Mouse (Mus musculus) myocyte (in vitro differentiated cells): ENCODE data around the gene Isoc2a. TPM values are rescaled to one million over a fixed set of nuclear protein-coding genes. Genes with fewer than 3 reads are reported as not detected.
"Not testable (repeated sequence)": the region's sequence is repeated elsewhere in the genome, so short reads cannot be mapped to it uniquely, and the experiment has no call there.

Experiments
- H3K27me3 ChIP-seq: one replicate; pipeline ENCODE4 v1.6.1; 2011; ENCODE audit not compliant: control insufficient read depth, insufficient read depth, insufficient read length
- H3K36me3 ChIP-seq: one replicate; pipeline ENCODE4 v1.6.1; 2011; ENCODE audit not compliant: control insufficient read depth, insufficient read depth
- H3K4me2 ChIP-seq: one replicate; pipeline ENCODE4 v1.6.1; 2011; ENCODE audit warnings: low read depth, control low read depth
- H3K4me3 ChIP-seq: one replicate; pipeline ENCODE4 v1.5.1; 2011; ENCODE audit warnings: mild to moderate bottlenecking, control low read depth, moderate library complexity
- H3K79me2 ChIP-seq: one replicate; pipeline ENCODE4 v1.6.1; 2011; ENCODE audit not compliant: control insufficient read depth, insufficient read depth
- H3ac ChIP-seq: one replicate; pipeline ENCODE4 v1.6.1; 2011; ENCODE audit not compliant: control insufficient read depth, insufficient read length
- CEBPB ChIP-seq: IDR thresholded peaks from 2 replicates; pipeline ENCODE4 v1.6.1; 2011; ENCODE audit warnings: mild to moderate bottlenecking, moderate library complexity; ENCODE audit not compliant: poor library complexity, insufficient read depth, severe bottlenecking
- E2F4 ChIP-seq: IDR thresholded peaks from one replicate; pipeline ENCODE4 v1.6.1; 2011; ENCODE audit warnings: mild to moderate bottlenecking, control low read depth, moderate library complexity; ENCODE audit not compliant: insufficient read depth
- MAX ChIP-seq: IDR thresholded peaks from one replicate; pipeline ENCODE4 v1.6.1; 2011; ENCODE audit warnings: low read depth, mild to moderate bottlenecking, control low read depth
- MYOD1 ChIP-seq, 3 experiments: IDR thresholded peaks; one replicate each; pipeline ENCODE4 v1.6.1; 2011; ENCODE audit warnings: control low read depth in 2 of 3, low read depth in 2 of 3, mild to moderate bottlenecking in 2 of 3, moderate library complexity in 1 of 3; ENCODE audit not compliant: insufficient read length in 2 of 3, control insufficient read depth in 1 of 3
- MYOG ChIP-seq, 3 experiments: IDR thresholded peaks; one replicate each; pipeline ENCODE4 v1.6.1; 2011; ENCODE audit warnings: control low read depth in 2 of 3, low read depth in 2 of 3, mild to moderate bottlenecking in 2 of 3; ENCODE audit not compliant: insufficient read length in 2 of 3, control insufficient read depth in 1 of 3, insufficient read depth in 1 of 3
- POLR2A ChIP-seq: IDR thresholded peaks from one replicate; pipeline ENCODE4 v1.6.1; 2011; ENCODE audit warnings: low read depth, mild to moderate bottlenecking, control low read depth, moderate library complexity; ENCODE audit not compliant: insufficient read length
- POLR2AphosphoS2 ChIP-seq: IDR thresholded peaks from one replicate; pipeline ENCODE4 v1.6.1; 2011; ENCODE audit warnings: low read depth, control low read depth; ENCODE audit not compliant: insufficient read length
- REST ChIP-seq: IDR thresholded peaks from one replicate; pipeline ENCODE4 v1.6.1; 2011; ENCODE audit warnings: mild to moderate bottlenecking, control low read depth, moderate library complexity; ENCODE audit not compliant: insufficient read depth, insufficient read length
- SRF ChIP-seq: IDR thresholded peaks from one replicate; pipeline ENCODE4 v1.6.1; 2011; ENCODE audit warnings: low read depth; ENCODE audit not compliant: control insufficient read depth, insufficient read length
- TCF12 ChIP-seq: IDR thresholded peaks from one replicate; pipeline ENCODE4 v1.6.1; 2011; ENCODE audit warnings: mild to moderate bottlenecking, control low read depth; ENCODE audit not compliant: poor library complexity, insufficient read depth, severe bottlenecking
- TCF3 ChIP-seq: IDR thresholded peaks from one replicate; pipeline ENCODE4 v1.6.1; 2011; ENCODE audit warnings: low read depth, control low read depth; ENCODE audit not compliant: insufficient read length
- USF1 ChIP-seq: IDR thresholded peaks from one replicate; pipeline ENCODE4 v1.6.1; 2011; ENCODE audit warnings: low read depth, mild to moderate bottlenecking, control low read depth, moderate library complexity
- polyA plus RNA-seq: library from polyadenylated mRNA; unstranded; fragments of >200 nt; fragmentation: generic; extraction: Trizol; gene quantifications from one replicate; pipeline ENCODE4 v1.2.1, GENCODE M21; 2012; ENCODE audit warnings: missing spikeins

Gene Isoc2a
- polyA plus RNA-seq, 1 experiment: 3.3 TPM

- Histone ChIP-seq H3K4me3 (no peak within 1 kb of the TSS), H3K36me3 (no peaks in the 10 kb centered on the region), H3K27me3 (no peaks in the 10 kb centered on the region), H3K79me2 (no peaks in the 10 kb centered on the region), H3ac (no peak within 1 kb of the TSS), H3K4me2 (no peak within 1 kb of the TSS)
- no peak for TF ChIP-seq TCF12
- no peak for TF ChIP-seq CEBPB
- TF ChIP-seq MYOD1 (IDR thresholded peaks at IDR 0.05; ENCODE audit: control insufficient read depth in 1 of 3, insufficient read length in 2 of 3, low read depth in 2 of 3): no peak
- TF ChIP-seq POLR2A: no peak
- no peak for TF ChIP-seq USF1
These were observed 6.8 kb upstream of the Isoc2a start, which contains the start of gene Isoc2b for GRCm38 (mm10) chr7:4870133-4870532. Isoc2b (minus strand) TSS chr7:4870258.

GRCm38 (mm10) chr7:4877226-4877625, 273 bp downstream of the Isoc2a start:
- TF ChIP-seq CEBPB (no peak), SRF (no peak), REST (no peak), MAX (no peak), MYOG (IDR thresholded peaks at IDR 0.05; ENCODE audit: control insufficient read depth in 1 of 3, insufficient read depth in 1 of 3, insufficient read length in 2 of 3, low read depth in 2 of 3) (no peak), E2F4 (no peak), MYOD1 (IDR thresholded peaks at IDR 0.05; ENCODE audit: control insufficient read depth in 1 of 3, insufficient read length in 2 of 3, low read depth in 2 of 3) (no peak), POLR2AphosphoS2 (no peak), TCF3 (no peak), POLR2A (no peak), USF1 (no peak), TCF12 (no peak)

GRCm38 (mm10) chr7:4878186-4878585, 1.2 kb downstream of the Isoc2a start:
- Histone ChIP-seq H3ac (no peak overlapping the region), H3K4me2 (no peak overlapping the region), H3K4me3 (no peak overlapping the region), H3K79me2 (no peaks in the 10 kb centered on the region), H3K27me3 (no peaks in the 10 kb centered on the region), H3K36me3 (no peaks in the 10 kb centered on the region)
- no peak for TF ChIP-seq POLR2AphosphoS2
- TF ChIP-seq SRF: no peak
- no peak for TF ChIP-seq POLR2A
- no peak for TF ChIP-seq CEBPB
- no peak for TF ChIP-seq MYOG (IDR thresholded peaks at IDR 0.05; ENCODE audit: control insufficient read depth in 1 of 3, insufficient read depth in 1 of 3, insufficient read length in 2 of 3, low read depth in 2 of 3)
- no peak for TF ChIP-seq TCF12
- TF ChIP-seq REST: no peak
- TF ChIP-seq MAX: no peak
- no peak for TF ChIP-seq USF1

More at GRCm38 (mm10) chr7:4877226-4877625, 273 bp downstream of the Isoc2a start:
- Histone ChIP-seq H3K79me2 (no peaks in the 10 kb centered on the region), H3ac (no peak overlapping the region), H3K4me2 (peak overlapping the region; percentile 81), H3K36me3 (no peaks in the 10 kb centered on the region), H3K4me3 (peak overlapping the region; percentile 20), H3K27me3 (no peaks in the 10 kb centered on the region)

GRCm38 (mm10) chr7:4879036-4879435, 2.1 kb downstream of the Isoc2a start:
- not testable (repeated sequence) for H3K27me3 ChIP-seq, H3K4me2 ChIP-seq, H3K79me2 ChIP-seq, H3ac ChIP-seq, H3K4me3 ChIP-seq, H3K36me3 ChIP-seq

GRCm38 (mm10) chr7:4886680-4887079, 9.7 kb downstream of the Isoc2a start:
- H3K4me2 ChIP-seq: no peak overlapping the region
- H3K4me3 ChIP-seq: no peak overlapping the region
- H3K36me3 ChIP-seq: no peaks in the 10 kb centered on the region
- no peak overlapping the region for H3ac ChIP-seq
- H3K27me3 ChIP-seq: no peaks in the 10 kb centered on the region
- no peaks in the 10 kb centered on the region for H3K79me2 ChIP-seq
- TF ChIP-seq MYOG (IDR thresholded peaks at IDR 0.05; ENCODE audit: control insufficient read depth in 1 of 3, insufficient read depth in 1 of 3, insufficient read length in 2 of 3, low read depth in 2 of 3) (no peak), MAX (no peak), REST (no peak), CEBPB (no peak), SRF (no peak), POLR2AphosphoS2 (no peak), E2F4 (no peak), USF1 (no peak), MYOD1 (IDR thresholded peaks at IDR 0.05; ENCODE audit: control insufficient read depth in 1 of 3, insufficient read length in 2 of 3, low read depth in 2 of 3) (no peak), POLR2A (no peak), TCF3 (no peak), TCF12 (no peak)

- no peaks in the 10 kb centered on the region for H3K79me2 ChIP-seq
- no peaks in the 10 kb centered on the region for H3K27me3 ChIP-seq
- H3ac ChIP-seq: no peak overlapping the region
- H3K4me2 ChIP-seq: no peak overlapping the region
- H3K4me3 ChIP-seq: no peak overlapping the region
- no peak for TF ChIP-seq MAX
- no peak for TF ChIP-seq REST
- no peak for TF ChIP-seq USF1
- TF ChIP-seq SRF: no peak
- TF ChIP-seq TCF12: no peak
- no peak for TF ChIP-seq MYOD1 (IDR thresholded peaks at IDR 0.05; ENCODE audit: control insufficient read depth in 1 of 3, insufficient read length in 2 of 3, low read depth in 2 of 3)
- TF ChIP-seq TCF3: no peak
- no peak for TF ChIP-seq POLR2A
- no peak for TF ChIP-seq MYOG (IDR thresholded peaks at IDR 0.05; ENCODE audit: control insufficient read depth in 1 of 3, insufficient read depth in 1 of 3, insufficient read length in 2 of 3, low read depth in 2 of 3)
- no peak for TF ChIP-seq E2F4
- no peak for TF ChIP-seq POLR2AphosphoS2
- no peak for TF ChIP-seq CEBPB
- no peaks in the 10 kb centered on the region for H3K36me3 ChIP-seq
These were observed 18.2 kb downstream of the Isoc2a start for GRCm38 (mm10) chr7:4895186-4895585.
